Mouse (Mus musculus) adrenal gland, adult 2 months (tissue): ENCODE measurements at regions not wholly inside any gene's neighbourhood (a gene's known extent, or its start where the extent isn't known, plus 50 kb on each side); places are given as distances from the start of the nearest gene placed in this dataset.

Experiments used
- DNase-seq: peaks from one replicate; pipeline ENCODE4 v3.0.0; 2021

DNA sequence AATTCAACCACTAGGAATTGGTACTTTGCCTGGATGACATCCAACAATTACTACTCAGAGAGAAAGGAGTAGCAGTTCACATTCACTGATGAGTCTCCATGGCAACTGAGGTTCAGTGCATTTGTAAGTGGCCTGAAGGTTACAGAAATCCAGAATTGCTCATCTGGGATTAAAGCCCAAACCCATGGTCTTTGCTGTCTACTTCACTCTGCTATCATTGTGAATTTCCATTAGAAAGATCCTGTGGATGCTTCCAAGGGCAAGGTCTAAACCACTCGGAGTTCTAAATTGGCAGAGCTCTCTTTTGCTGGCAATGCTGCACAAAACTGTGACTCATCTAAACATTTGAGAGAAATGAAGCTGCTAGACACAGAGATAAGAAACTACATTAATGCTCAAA lies 319.9 kb upstream of the Tbl1x start:
- DNase-seq, result peak; percentile 60

DNA sequence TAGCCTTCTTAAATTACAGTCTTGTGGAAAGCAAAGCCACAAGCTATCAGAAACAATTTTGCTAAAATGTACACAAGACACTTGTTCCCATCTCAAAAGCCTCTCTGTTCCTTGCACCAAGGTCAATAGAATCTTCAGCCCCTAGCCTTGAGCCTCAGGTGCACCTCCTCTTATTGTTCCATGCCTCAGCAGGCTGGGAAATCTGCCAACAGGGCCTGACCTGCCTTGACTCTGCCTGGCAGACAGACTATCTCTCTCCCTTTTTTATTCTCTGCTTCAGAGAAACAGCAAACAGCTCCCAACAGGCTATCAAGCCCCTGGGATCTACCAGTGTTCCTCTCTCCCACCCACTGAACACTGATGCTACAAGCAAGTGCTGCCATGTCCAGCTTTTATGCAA lies 302.1 kb upstream of the Tbl1x start:
- DNase-seq, result peak; percentile 66

DNA sequence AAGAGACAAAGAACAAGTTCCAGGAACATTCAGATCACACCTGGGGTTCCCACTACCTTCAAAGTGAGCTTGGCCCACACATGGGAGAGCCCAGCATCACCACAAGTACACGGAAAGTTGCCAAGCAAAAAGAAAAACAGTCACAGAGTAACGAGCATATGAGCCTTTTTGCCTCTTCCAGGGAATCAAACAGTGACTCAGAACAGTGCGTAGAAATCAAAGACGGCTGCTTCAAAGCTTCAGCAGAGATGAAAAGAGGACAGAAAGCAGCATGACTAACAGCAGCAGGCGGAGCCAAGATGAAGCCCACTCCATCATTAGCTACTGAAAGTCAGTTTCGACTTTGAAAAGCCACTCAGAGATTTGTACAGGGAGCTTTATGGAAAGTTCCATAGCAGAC lies 291.5 kb upstream of the Tbl1x start:
- DNase-seq, result peak; percentile 41
